Mouse (Mus musculus): ENCODE results near the gene Dlg2.

- no peak for TF ChIP-seq MYOD1 (IDR thresholded peaks at IDR 0.05; ENCODE audit: control insufficient read depth, insufficient read length, low read depth)
- no peak for TF ChIP-seq FOSL1 (IDR thresholded peaks at IDR 0.05; ENCODE audit: insufficient read depth, low read length, poor library complexity, severe bottlenecking)
These were observed 174.7 kb downstream of the Dlg2 start for GRCm38 (mm10) chr7:90651128-90651527.

Data from C2C12 (cell line).